Mouse (Mus musculus) thymus, adult 2 months (tissue): Measurements from ENCODE around the gene Plppr1. TPM values are rescaled to one million over a fixed set of nuclear protein-coding genes. Genes with fewer than 3 reads are reported as not detected.
"Not testable (repeated sequence)": the region's sequence is repeated elsewhere in the genome, so short reads cannot be mapped to it uniquely, and the experiment has no call there.

ENCODE experiments used
- DNase-seq: peaks from one replicate; pipeline ENCODE4 v3.0.0; 2021
- H3K27ac ChIP-seq: fragments of 200-500 bp; 2 replicates; pipeline ENCODE4 v1.5.1; 2012; ENCODE audit warnings: low read length, control low read depth; ENCODE audit not compliant: control insufficient read depth, insufficient read depth
- H3K27me3 ChIP-seq: fragments of 200-500 bp; 2 replicates; pipeline ENCODE4 v1.6.1; 2012; ENCODE audit warnings: mild to moderate bottlenecking, low read length, moderate library complexity, mixed read lengths; ENCODE audit not compliant: control insufficient read depth, insufficient read depth
- H3K36me3 ChIP-seq: fragments of 200-500 bp; 2 replicates; pipeline ENCODE4 v1.6.1; 2012; ENCODE audit warnings: mild to moderate bottlenecking, low read length, moderate library complexity; ENCODE audit not compliant: control insufficient read depth, insufficient read depth
- H3K4me1 ChIP-seq: fragments of 200-500 bp; replicated peaks from 2 replicates; pipeline ENCODE4 v1.6.1; 2012; ENCODE audit warnings: low read length; ENCODE audit not compliant: control insufficient read depth, insufficient read depth
- H3K4me3 ChIP-seq: fragments of 200-500 bp; 2 replicates; pipeline ENCODE4 v1.5.1; 2012; ENCODE audit warnings: mild to moderate bottlenecking, low read length, control low read depth, moderate library complexity; ENCODE audit not compliant: control insufficient read depth, insufficient read depth
- CTCF ChIP-seq: fragments of 200-500 bp; IDR thresholded peaks from 2 replicates; pipeline ENCODE4 v1.5.1; 2012; ENCODE audit warnings: mild to moderate bottlenecking, control low read depth, low read length, moderate library complexity, borderline replicate concordance; ENCODE audit not compliant: control insufficient read depth, poor library complexity, insufficient read depth; ENCODE audit errors: extremely low read depth
- POLR2A ChIP-seq: fragments of 200-500 bp; IDR thresholded peaks from 2 replicates; pipeline ENCODE4 v1.6.1; 2012; ENCODE audit warnings: mild to moderate bottlenecking, low read length, control low read depth, moderate library complexity; ENCODE audit not compliant: control insufficient read depth, poor library complexity, insufficient read depth; ENCODE audit errors: extremely low read depth
- WGBS: fragments of 180-500 bp; shearing (Covaris S2); methylation state at CpG from one replicate; pipeline ENCODE4 v1.1.7; 2018; 5-methylcytosine and 5-hydroxymethylcytosine counted together
- polyA plus RNA-seq: library from polyadenylated mRNA; depleted of rRNA; stranded (reverse); fragments of >200 nt; gene quantifications from 2 replicates; pipeline ENCODE4 v1.2.3, GENCODE M21; 2012

Plppr1 gene
- polyA plus RNA-seq, 1 experiment = 0.04 TPM

- no peak for TF ChIP-seq POLR2A
- no peak for TF ChIP-seq CTCF
- no peak for DNase-seq
- H3K4me1 ChIP-seq = peaks cover 4% of the 10 kb centered on the region
- no peaks in the 10 kb centered on the region for H3K36me3 ChIP-seq
- no peaks in the 10 kb centered on the region for H3K27me3 ChIP-seq
- no peak overlapping the region for H3K4me3 ChIP-seq
- no peak overlapping the region for H3K27ac ChIP-seq
- 86% methylated on average over 15 of the region's 15 CpGs for WGBS
Measured at GRCm38 (mm10) chr4:49284692-49285291, 225.7 kb downstream of the Plppr1 start.

DNA sequence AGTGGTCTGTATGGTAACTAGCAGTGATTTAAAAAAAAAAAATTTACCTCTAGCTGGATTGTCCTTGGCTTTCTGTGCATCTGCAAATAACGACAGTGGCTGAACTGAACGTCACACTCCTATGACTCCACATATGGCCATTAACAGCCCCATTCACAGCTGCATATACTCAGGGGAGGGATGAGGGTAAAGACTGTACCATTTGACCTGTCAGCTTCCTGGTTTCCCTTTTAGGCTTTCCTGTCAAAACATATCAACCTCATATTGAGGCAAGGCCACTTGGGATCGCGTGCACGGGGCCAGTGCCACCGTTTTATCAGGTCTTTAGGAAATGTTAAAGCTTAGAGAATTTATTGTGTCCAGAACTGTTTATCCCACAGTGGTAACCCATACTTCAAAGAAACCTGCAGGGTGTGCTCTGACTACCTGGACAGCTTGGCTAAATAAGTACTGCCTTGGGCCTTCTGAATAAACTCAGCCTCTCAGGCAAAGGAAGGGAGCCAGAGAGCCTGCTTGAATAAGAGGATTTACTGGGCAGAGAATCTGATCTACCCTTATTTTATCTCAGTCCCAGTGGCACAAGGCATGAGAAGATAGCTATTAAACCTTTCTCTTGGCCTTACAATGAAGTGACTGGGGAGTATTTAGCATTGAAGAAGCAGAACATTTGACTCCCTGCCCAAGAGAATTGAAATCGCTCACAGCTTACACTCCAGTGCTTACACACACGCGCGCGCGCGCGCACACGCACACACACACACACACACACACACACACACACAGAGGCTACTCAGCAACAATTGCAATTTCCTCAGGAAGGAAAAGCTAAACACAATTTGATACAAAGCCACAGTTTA is 226.5 kb downstream of the Plppr1 start:
- DNase-seq = no peak
- H3K4me1 ChIP-seq = peaks cover 4% of the 10 kb centered on the region
- WGBS = 82% methylated on average over 15 of the region's 15 CpGs
- H3K4me3 ChIP-seq = no peak overlapping the region
- no peak overlapping the region; the same call in 1 of the 2 replicates for H3K27ac ChIP-seq
- no peaks in the 10 kb centered on the region for H3K36me3 ChIP-seq
- no peaks in the 10 kb centered on the region for H3K27me3 ChIP-seq
- no peak for TF ChIP-seq POLR2A
- TF ChIP-seq CTCF = no peak

- TF ChIP-seq POLR2A (no peak), CTCF (no peak)
- Histone ChIP-seq H3K36me3 (no peaks in the 10 kb centered on the region), H3K4me1 (peaks cover 4% of the 10 kb centered on the region), H3K4me3 (no peak overlapping the region), H3K27ac (no peak overlapping the region; the same call in 1 of the 2 replicates), H3K27me3 (no peaks in the 10 kb centered on the region)
- 60% methylated on average over 4 of the region's 4 CpGs for WGBS
- DNase-seq = no peak
Measured at GRCm38 (mm10) chr4:49286197-49286492, 227.1 kb downstream of the Plppr1 start.

DNA sequence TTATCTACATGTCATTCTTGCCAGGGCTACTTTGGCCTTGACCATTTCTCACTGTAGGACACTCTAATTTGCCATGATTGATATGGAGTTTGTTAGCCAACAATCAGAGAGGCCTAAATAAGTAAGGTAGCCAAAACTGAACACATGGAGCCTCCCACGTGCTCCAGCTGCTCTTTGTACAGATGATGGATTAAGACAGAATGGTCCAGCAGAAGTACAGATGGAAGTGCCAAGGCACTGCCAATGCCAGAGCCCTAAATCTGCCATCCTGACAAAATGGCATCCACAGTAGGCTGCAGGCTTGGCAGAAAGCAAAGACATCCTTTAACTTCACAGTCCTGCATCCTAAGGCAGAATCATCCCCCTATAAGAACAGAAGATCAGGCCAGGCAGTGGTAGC is 237.4 kb downstream of the Plppr1 start:
- H3K4me1 ChIP-seq = no peaks in the 10 kb centered on the region
- DNase-seq = no peak
- no peaks in the 10 kb centered on the region for H3K27me3 ChIP-seq
- TF ChIP-seq POLR2A = no peak
- TF ChIP-seq CTCF = no peak
- no peak overlapping the region for H3K4me3 ChIP-seq
- H3K36me3 ChIP-seq = no peaks in the 10 kb centered on the region
- WGBS = 81% methylated on average over 1 of the region's 1 CpGs
- H3K27ac ChIP-seq = no peak overlapping the region

DNA sequence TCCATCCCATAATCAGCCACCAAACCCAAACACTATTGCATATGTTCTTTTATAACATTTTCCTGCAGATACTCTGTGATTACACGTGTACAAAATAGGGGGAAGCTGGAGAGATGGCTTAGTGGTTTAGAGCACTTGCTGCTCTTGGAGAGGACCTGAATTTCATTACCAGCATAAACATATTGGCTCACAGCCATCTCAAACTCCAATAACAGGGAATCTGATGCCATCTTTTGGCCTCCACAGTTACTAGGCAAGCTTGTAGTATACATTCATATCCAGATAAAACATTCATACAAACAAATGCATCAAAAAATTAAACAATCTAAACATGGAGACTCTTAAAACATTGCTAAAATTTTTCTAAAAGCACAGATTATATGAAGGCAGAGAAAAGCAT is 240.5 kb downstream of the Plppr1 start:
- no peak for DNase-seq
- Histone ChIP-seq H3K4me3 (no peak overlapping the region), H3K27ac (no peak overlapping the region), H3K4me1 (no peaks in the 10 kb centered on the region), H3K36me3 (no peaks in the 10 kb centered on the region), H3K27me3 (no peaks in the 10 kb centered on the region)
- 37% methylated on average over 1 of the region's 1 CpGs for whole genome bisulfite sequencing
- no peak for TF ChIP-seq POLR2A
- TF ChIP-seq CTCF = no peak

- no peak overlapping the region for H3K4me3 ChIP-seq
- no peaks in the 10 kb centered on the region for H3K27me3 ChIP-seq
- no peaks in the 10 kb centered on the region for H3K36me3 ChIP-seq
- 58% methylated on average over 6 of the region's 6 CpGs for WGBS
- TF ChIP-seq POLR2A (no peak), CTCF (no peak)
- no peaks in the 10 kb centered on the region for H3K4me1 ChIP-seq
- no peak for DNase-seq
- no peak overlapping the region for H3K27ac ChIP-seq
Measured at GRCm38 (mm10) chr4:49321903-49322635, 263.0 kb downstream of the Plppr1 start.

- WGBS = 86% methylated on average over 3 of the region's 4 CpGs
- not testable (repeated sequence) for H3K4me1 ChIP-seq
Measured at GRCm38 (mm10) chr4:49337949-49338348, 278.9 kb downstream of the Plppr1 start.

DNA sequence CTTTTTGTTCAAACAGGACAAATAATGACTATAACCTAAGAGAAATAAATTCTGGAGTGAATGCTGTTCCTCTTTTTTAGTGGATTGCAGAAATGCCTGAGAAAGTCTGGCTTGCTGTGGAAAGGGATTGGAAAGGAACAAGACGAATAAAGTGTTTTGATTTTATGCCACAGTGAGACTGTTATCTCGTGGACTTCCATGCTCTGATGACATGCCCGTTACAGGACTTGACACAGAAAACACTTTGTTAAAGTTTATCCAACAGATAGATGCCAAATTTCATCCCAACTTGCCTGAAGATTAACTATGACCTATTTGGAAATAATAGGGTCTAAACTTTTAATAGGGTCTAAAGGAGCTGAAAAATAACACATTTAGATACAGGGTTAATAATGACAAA is 281.0 kb downstream of the Plppr1 start:
- not testable (repeated sequence) for DNase-seq

More at GRCm38 (mm10) chr4:49337949-49338348, 278.9 kb downstream of the Plppr1 start:
- not testable (repeated sequence) for H3K4me3 ChIP-seq, DNase-seq, H3K27ac ChIP-seq, H3K36me3 ChIP-seq, H3K27me3 ChIP-seq

DNA sequence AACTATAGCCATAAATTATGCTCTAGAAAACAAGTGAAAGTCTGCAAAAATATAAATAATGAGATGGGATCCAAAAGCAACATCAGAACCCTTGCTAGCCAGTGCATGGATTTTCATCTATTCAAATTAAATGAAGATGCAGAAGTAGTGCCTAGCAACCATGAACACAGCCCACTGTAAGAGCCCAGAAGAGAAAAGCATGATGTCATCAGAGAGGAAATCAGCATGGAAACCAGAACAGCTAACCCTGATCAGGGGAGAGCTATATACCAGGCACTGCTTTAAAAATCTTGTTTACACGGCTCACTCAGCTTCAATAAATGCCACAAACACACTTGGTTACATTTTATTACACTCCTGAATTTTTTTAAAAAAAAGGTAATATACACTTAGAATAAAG is 288.9 kb downstream of the Plppr1 start:
- not testable (repeated sequence) for H3K36me3 ChIP-seq, H3K4me1 ChIP-seq, H3K27me3 ChIP-seq, DNase-seq, H3K4me3 ChIP-seq, H3K27ac ChIP-seq
- 78% methylated on average over 1 of the region's 1 CpGs for WGBS

More for the DNA sequence above, 281.0 kb downstream of the Plppr1 start:
- WGBS = 84% methylated on average over 3 of the region's 3 CpGs
- H3K27me3 ChIP-seq, H3K36me3 ChIP-seq, H3K27ac ChIP-seq, H3K4me1 ChIP-seq, H3K4me3 ChIP-seq: not testable (repeated sequence)
